Mouse (Mus musculus): ENCODE measurements around the gene Gm20708. TPM values are rescaled to one million over a fixed set of nuclear protein-coding genes. Genes with fewer than 3 reads are reported as not detected.

The Gm20708 gene
- polyA plus RNA-seq (2012; rRNA removed): 0.23 TPM in 1 of 2 replicates, not detected in the other

DNA sequence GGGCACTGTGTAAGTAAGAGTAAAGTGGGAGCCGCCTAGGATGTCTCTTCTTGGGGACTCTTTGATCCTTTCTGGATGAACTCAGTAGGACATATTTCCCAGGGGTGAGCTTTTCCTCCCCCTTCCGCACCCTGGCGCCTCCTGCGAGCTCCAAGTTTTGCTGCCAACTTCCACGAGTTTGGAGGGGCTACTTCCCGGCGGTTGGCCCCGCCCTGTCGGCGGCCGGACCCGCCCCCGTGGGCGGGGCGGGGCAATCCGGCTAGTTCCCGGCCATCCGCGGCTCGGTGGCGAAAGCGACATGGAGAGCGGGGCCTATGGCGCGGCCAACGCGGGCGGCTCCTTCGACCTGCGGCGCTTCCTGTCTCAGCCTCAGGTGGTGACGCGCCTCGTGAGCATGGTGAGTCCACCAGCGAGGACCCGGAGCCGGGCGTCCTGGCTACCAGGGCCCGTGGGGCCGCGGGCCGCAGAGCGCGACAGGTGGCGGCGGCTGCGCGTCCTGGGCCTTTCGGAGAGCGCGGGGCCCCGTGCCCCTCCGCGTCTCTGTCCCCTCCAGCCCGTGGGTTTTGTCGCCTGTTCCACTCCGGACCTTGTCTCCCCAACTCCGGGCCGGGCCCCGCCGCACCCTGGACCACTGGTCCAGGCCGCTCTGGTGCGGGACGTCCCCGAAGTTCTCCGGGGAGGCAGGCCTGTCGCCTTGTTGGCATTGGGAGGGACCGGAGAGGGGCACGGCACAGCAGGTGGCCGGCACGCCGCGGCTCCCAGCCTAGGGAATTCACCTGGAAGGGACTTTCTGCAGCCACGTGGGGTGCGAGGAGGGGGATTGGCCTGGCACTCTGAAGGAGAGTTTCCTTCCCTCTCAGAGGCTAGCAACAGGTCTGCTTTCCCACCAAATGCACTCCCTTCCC is at the start of gene Gm20708, which contains the start of gene Syngr2:
Gm20708 (plus strand) TSS at position 262 of the 905 bp plus-strand sequence.
Syngr2 (plus strand) TSS at position 262 of the 905 bp plus-strand sequence.

DNA sequence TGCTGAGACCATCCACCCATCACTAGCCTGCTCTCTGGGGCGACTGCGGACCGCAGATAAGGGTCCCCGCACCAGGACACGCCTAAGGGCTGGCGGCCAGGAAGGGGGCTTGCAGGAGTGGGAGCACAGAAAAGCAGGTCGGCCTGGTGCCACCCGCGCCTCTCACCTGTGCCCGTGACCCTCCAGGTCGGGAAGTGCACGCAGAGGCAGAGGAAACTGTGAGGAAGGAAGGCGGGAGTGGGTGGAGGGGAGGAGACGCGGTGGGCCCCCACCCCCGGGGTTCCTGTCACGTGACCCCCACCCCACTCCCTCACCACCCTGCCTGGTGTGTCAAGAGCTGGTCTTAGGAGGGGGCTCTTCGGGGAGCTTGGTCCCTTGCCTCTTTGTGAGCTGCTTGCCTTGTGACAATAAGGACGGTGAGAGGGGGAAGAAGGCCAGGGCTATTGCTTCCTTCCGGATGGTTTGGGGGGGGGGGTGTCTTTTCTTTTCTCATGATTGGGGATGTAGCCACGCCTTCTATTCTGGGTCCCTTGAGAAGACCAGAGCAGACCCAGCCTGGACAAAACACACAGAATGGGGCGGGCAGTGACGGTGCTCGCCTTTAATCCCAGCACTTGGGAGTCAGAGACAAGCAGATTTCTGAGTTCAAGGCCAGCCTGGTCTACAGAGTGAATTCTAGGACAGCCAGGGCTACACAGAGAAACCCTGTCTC is 27.3 kb upstream of the Gm20708 start, which contains the start of the genes Tmc8 and Tmc6:
Tmc8 (plus strand) TSS at position 84 of the 712 bp plus-strand sequence.
Tmc6 (minus strand) TSS at position 206 of the 712 bp plus-strand sequence.

GRCm38 (mm10) chr11:117797511-117798159 is 11.8 kb upstream of the Gm20708 start, which contains the start of gene 6030468B19Rik:
Gene 6030468B19Rik (plus strand): TSS chr11:117797660.

DNA sequence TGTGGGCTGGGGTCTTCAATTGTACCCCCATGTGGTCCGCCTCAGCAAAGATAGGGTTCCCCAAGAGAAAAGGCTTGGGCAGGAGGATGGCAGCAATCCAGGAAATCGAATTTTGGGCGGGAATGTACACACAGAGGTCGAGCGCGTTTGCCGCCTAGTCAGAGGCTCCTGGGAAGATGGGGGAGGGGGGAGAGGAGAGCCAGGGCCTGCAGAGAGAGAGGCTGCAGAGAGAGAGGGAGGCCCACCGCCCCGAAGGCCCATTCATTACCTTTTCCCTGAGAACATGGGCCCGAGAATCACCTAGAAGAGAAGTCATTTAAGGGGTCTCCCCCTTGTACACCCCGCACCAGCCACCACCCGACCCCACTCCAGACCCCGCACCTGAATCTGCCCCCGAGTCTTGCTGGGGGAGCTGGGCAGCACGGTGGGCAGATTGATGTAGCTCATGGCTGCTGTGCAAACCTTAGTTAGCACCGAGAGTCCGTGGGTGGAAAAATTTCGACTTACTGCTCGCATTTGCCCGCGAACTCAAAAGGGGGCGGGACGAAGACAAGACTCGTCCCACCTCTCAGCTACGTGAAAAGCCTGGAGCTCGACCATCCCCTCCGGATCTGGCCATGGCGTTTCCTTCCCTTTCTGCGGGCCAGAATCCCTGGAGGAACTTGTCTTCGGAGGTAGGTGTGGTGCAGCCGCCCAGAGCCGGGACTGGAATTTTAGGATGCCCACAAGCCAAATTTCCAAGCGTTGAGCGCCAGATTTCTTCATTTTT is 16.0 kb downstream of the Gm20708 start, which contains the start of the genes Afmid and Tk1:
Afmid (plus strand) TSS at position 592 of the 769 bp plus-strand sequence.
Tk1 (minus strand) TSS at position 760 of the 769 bp plus-strand sequence.

DNA sequence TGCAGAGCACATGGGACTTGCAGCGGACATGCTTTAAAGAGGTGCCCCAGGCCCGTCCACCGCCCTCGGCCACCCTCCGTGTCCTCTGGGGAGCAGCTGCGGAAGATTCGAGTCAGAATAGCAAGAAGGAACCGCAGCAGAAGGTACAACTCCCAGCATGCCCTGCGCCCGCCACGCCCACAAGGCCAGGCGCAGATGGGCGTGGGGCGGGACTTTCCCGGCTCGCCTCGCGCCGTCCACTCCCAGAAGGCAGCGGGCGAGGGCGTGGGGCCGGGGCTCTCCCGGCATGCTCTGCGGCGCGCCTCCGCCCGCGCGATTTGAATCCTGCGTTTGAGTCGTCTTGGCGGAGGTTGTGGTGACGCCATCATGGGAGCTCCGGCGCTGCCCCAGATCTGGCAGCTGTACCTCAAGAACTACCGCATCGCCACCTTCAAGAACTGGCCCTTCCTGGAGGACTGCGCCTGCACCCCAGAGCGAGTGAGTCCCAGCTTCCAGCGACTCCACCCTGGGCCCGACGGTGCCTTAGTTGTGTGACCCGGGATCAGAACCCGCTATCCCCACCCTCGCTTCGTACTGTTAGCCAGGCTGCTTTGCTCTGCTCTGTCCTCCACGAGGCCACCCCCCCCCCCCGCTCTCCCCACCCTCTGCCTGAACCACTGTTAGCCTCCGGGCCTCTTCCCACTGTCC is 39.7 kb downstream of the Gm20708 start, which contains the start of gene Birc5:
Birc5 (plus strand) TSS at position 267 of the 687 bp plus-strand sequence.

GRCm38 (mm10) chr11:117860601-117861000 is 51.1 kb downstream of the Gm20708 start, which contains the start of gene Tmem235:
Gene Tmem235 (plus strand): TSS chr11:117860752.

GRCm38 (mm10) chr11:117872861-117873608 is 63.6 kb downstream of the Gm20708 start, which contains the start of gene Tha1:
Gene Tha1 (minus strand): TSS chr11:117873481.

Other genes starting within 250 kb of the Gm20708 start
- 25.7 and 29.3 TPM in 2 replicates for gene Tnrc6c, start 155.4 kb upstream of the Gm20708 start, polyA plus RNA-seq (2012; rRNA removed)
- 10.1 TPM in 2 replicates for gene Tmc8, start 27.6 kb upstream of the Gm20708 start, polyA plus RNA-seq (2012; rRNA removed)
- 54.7 and 63.2 TPM in 2 replicates for gene Tmc6, start 27.5 kb upstream of the Gm20708 start, polyA plus RNA-seq (2012; rRNA removed)
- gene 6030468B19Rik, start 12.0 kb upstream of the Gm20708 start, polyA plus RNA-seq (2012; rRNA removed): not detected in 2 replicates
- gene Syngr2, start within 50 bp of the Gm20708 start, polyA plus RNA-seq (2012; rRNA removed): 149 and 175 TPM in 2 replicates
- gene Afmid, start 16.3 kb downstream of the Gm20708 start, polyA plus RNA-seq (2012; rRNA removed): 5.4 and 8.6 TPM in 2 replicates
- gene Tk1, start 16.4 kb downstream of the Gm20708 start, polyA plus RNA-seq (2012; rRNA removed): 23.5 and 36.6 TPM in 2 replicates
- gene Birc5, start 39.6 kb downstream of the Gm20708 start, polyA plus RNA-seq (2012; rRNA removed): 7.8 and 16.6 TPM in 2 replicates
- gene Tmem235, start 51.1 kb downstream of the Gm20708 start, polyA plus RNA-seq (2012; rRNA removed): not detected in 2 replicates
- 21.1 and 21.9 TPM in 2 replicates for gene Tha1, start 63.8 kb downstream of the Gm20708 start, polyA plus RNA-seq (2012; rRNA removed)
- 28.5 and 32.6 TPM in 2 replicates for gene Socs3, start 160.4 kb downstream of the Gm20708 start, polyA plus RNA-seq (2012; rRNA removed)
- 59.6 and 99.4 TPM in 2 replicates for gene Pgs1, start 176.6 kb downstream of the Gm20708 start, polyA plus RNA-seq (2012; rRNA removed)

Measured in ovary, adult 2 months (tissue).